Mouse (Mus musculus): ENCODE measurements around the gene Rhebl1. TPM values are rescaled to one million over a fixed set of nuclear protein-coding genes. Genes with fewer than 3 reads are reported as not detected.
A peak's percentile ranks its signal among the peaks of the same experiment; 100 is the strongest.

Rhebl1 gene
- total RNA-seq, 2 experiments from 2014 or later = 8.2 to 11.6 TPM

- intact Hi-C loops (cut with DNase I) = loop anchor here (10.0 kb wide), 1 partner anchor 211 kb away; the partner anchor contains the start of gene Dnajc22
- no peak for DNase-seq (ENCODE audit: low spot score in 2 of 2)
These were observed 10.2 kb downstream of the Rhebl1 start for GRCm38 (mm10) chr15:98884106-98884505.

GRCm38 (mm10) chr15:98883661-98884060 lies 10.7 kb downstream of the Rhebl1 start:
- intact Hi-C loops (cut with DNase I) = loop anchor here (10.0 kb wide), 1 partner anchor 211 kb away; the partner anchor contains the start of gene Dnajc22
- DNase-seq (ENCODE audit: low spot score in 2 of 2) = no peak

GRCm38 (mm10) chr15:98881656-98882008 lies 12.7 kb downstream of the Rhebl1 start:
- DNase-seq (ENCODE audit: low spot score in 2 of 2) = no peak
- intact Hi-C loops (cut with DNase I) = loop anchor here (2.0 to 10.0 kb wide), 2 partner anchors 37 to 213 kb away; partner anchors contain the start of genes Dnajc22 and Lmbr1l

- intact Hi-C loops (cut with DNase I) = loop anchor here (2.0 to 10.0 kb wide), 2 partner anchors 38 to 214 kb away; partner anchors contain the start of genes Dnajc22 and Lmbr1l
- DNase-seq (ENCODE audit: low spot score in 2 of 2) = peak; percentile 87 to 97
These were observed 13.2 kb downstream of the Rhebl1 start for GRCm38 (mm10) chr15:98880978-98881655.

- DNase-seq (ENCODE audit: low spot score in 2 of 2) = peak; percentile 63 to 70
- intact Hi-C loops (cut with DNase I) = loop anchor here (1.0 kb wide), 1 partner anchor 50 kb away; no protein-coding TSS in a partner anchor
These were observed 17.0 kb downstream of the Rhebl1 start for GRCm38 (mm10) chr15:98877331-98877730.

GRCm38 (mm10) chr15:98871916-98872888 lies 22.1 kb downstream of the Rhebl1 start:
- intact Hi-C loops (cut with DNase I) = no loop called here

GRCm38 (mm10) chr15:98871070-98871915 lies 23.0 kb downstream of the Rhebl1 start, which contains the start of gene Kmt2d:
TSS of gene Kmt2d (minus strand) at chr15:98871204.
- no peak for DNase-seq (ENCODE audit: low spot score in 2 of 2)
- intact Hi-C loops (cut with DNase I) = no loop called here

More at GRCm38 (mm10) chr15:98871916-98872888, 22.1 kb downstream of the Rhebl1 start:
- peak; percentile 94 to 96 for DNase-seq (ENCODE audit: low spot score in 2 of 2)

- intact Hi-C loops (cut with DNase I) = no loop called here
- DNase-seq (ENCODE audit: low spot score in 2 of 2) = no peak
These were observed 23.9 kb downstream of the Rhebl1 start for GRCm38 (mm10) chr15:98870179-98871069.

GRCm38 (mm10) chr15:98869342-98870178 lies 24.8 kb downstream of the Rhebl1 start:
- no peak for DNase-seq (ENCODE audit: low spot score in 2 of 2)
- intact Hi-C loops (cut with DNase I) = loop anchor here (5.0 kb wide), 1 partner anchor 37 kb away; the partner anchor contains the start of gene Prkag1

- intact Hi-C loops (cut with DNase I) = loop anchor here (5.0 kb wide), 1 partner anchor 36 kb away; the partner anchor contains the start of gene Prkag1
- DNase-seq (ENCODE audit: low spot score in 2 of 2) = no peak
These were observed 25.8 kb downstream of the Rhebl1 start for GRCm38 (mm10) chr15:98868346-98869063.

- DNase-seq (ENCODE audit: low spot score in 2 of 2) = peak; percentile 50 to 75
- intact Hi-C loops (cut with DNase I) = loop anchor here (5.0 kb wide), 1 partner anchor 35 kb away; the partner anchor contains the start of gene Prkag1
These were observed 27.0 kb downstream of the Rhebl1 start for GRCm38 (mm10) chr15:98867321-98867720.

GRCm38 (mm10) chr15:98866501-98866900 lies 27.8 kb downstream of the Rhebl1 start:
- intact Hi-C loops (cut with DNase I) = loop anchor here (5.0 kb wide), 1 partner anchor 34 kb away; the partner anchor contains the start of gene Prkag1
- DNase-seq (ENCODE audit: low spot score in 2 of 2) = no peak

- DNase-seq (ENCODE audit: low spot score in 2 of 2) = no peak
- intact Hi-C loops (cut with DNase I) = loop anchor here (5.0 kb wide), 1 partner anchor 33 kb away; the partner anchor contains the start of gene Prkag1
These were observed 28.6 kb downstream of the Rhebl1 start for GRCm38 (mm10) chr15:98865771-98866170.

- no peak for DNase-seq (ENCODE audit: low spot score in 2 of 2)
- intact Hi-C loops (cut with DNase I) = loop anchor here (5.0 kb wide), 1 partner anchor 33 kb away; the partner anchor contains the start of gene Prkag1
These were observed 29.4 kb downstream of the Rhebl1 start for GRCm38 (mm10) chr15:98864951-98865350.

GRCm38 (mm10) chr15:98863451-98863958 lies 30.8 kb downstream of the Rhebl1 start:
- no peak for DNase-seq (ENCODE audit: low spot score in 2 of 2)
- intact Hi-C loops (cut with DNase I) = no loop called here

Measured in left cerebral cortex, postnatal 25 days (tissue).